Mouse (Mus musculus) lung, embryonic 15.5 days (tissue): ENCODE measurements around the gene Kcnn4. TPM values are rescaled to one million over a fixed set of nuclear protein-coding genes. Genes with fewer than 3 reads are reported as not detected.
"Not testable (repeated sequence)": the region's sequence is repeated elsewhere in the genome, so short reads cannot be mapped to it uniquely, and the experiment has no call there.

Experiments used
- ATAC-seq: fragments of 200-750 bp; cut with Nextera tagmentation; 2 replicates; pipeline ENCODE4 v1.8.0; 2017; ENCODE audit warnings: moderate number of reproducible peaks, borderline replicate concordance; ENCODE audit not compliant: low FRiP score, low TSS enrichment; ENCODE audit errors: extremely low read depth
- H3K27ac ChIP-seq: fragments of 300-500 bp; sonication (generic); 2 replicates; pipeline ENCODE4 v1.5.1; 2015; ENCODE audit warnings: moderate library complexity, mild to moderate bottlenecking, inconsistent platforms
- H3K27me3 ChIP-seq: fragments of 300-500 bp; sonication (generic); 2 replicates; pipeline ENCODE4 v1.6.1; 2015; ENCODE audit warnings: inconsistent platforms
- H3K36me3 ChIP-seq: fragments of 300-500 bp; sonication (generic); 2 replicates; pipeline ENCODE4 v1.6.1; 2015; ENCODE audit warnings: inconsistent platforms
- H3K4me1 ChIP-seq: fragments of 300-500 bp; sonication (generic); 2 replicates; pipeline ENCODE4 v1.6.1; 2015; ENCODE audit warnings: inconsistent platforms
- H3K4me2 ChIP-seq: fragments of 300-500 bp; sonication (generic); 2 replicates; pipeline ENCODE4 v1.6.1; 2015; ENCODE audit warnings: inconsistent platforms, mild to moderate bottlenecking, moderate library complexity
- H3K4me3 ChIP-seq: fragments of 300-500 bp; sonication (generic); 2 replicates; pipeline ENCODE4 v1.5.1; 2015; ENCODE audit warnings: mild to moderate bottlenecking, inconsistent platforms
- H3K9ac ChIP-seq: fragments of 300-500 bp; sonication (generic); 2 replicates; pipeline ENCODE4 v1.6.1; 2015; ENCODE audit warnings: inconsistent platforms
- H3K9me3 ChIP-seq: fragments of 300-500 bp; sonication (generic); 2 replicates; pipeline ENCODE4 v1.6.1; 2016; ENCODE audit warnings: inconsistent platforms
- WGBS: fragments of 180-500 bp; shearing (Covaris S2); methylation state at CpG from one replicate; pipeline ENCODE4 v1.1.7; 2015; 5-methylcytosine and 5-hydroxymethylcytosine counted together
- polyA plus RNA-seq: library from polyadenylated mRNA; unstranded; fragments of >200 nt; fragmentation: Nextera tagmentation; extraction: Ambion mirVana; gene quantifications from 2 replicates; pipeline ENCODE4 v1.2.1, GENCODE M21; 2015

The Kcnn4 gene
- polyA plus RNA-seq, 1 experiment from 2014 or later = 4.7 TPM

- Histone ChIP-seq H3K27me3 (no peaks in the 10 kb centered on the region), H3K9ac (peak within 1 kb of the TSS; percentile 72), H3K36me3 (peaks cover 4% of the 10 kb centered on the region; the same call in 1 of the 2 replicates), H3K27ac (peak within 1 kb of the TSS; percentile 97), H3K4me1 (no peaks in the 10 kb centered on the region), H3K4me3 (peak within 1 kb of the TSS; percentile 61), H3K9me3 (no peaks in the 10 kb centered on the region), H3K4me2 (peak within 1 kb of the TSS; percentile 63)
- peak; percentile 95 for ATAC-seq
- WGBS = 1% methylated on average over 66 of the region's 66 CpGs
These were observed 29.4 kb downstream of the Kcnn4 start, which contains the start of gene Smg9 for GRCm38 (mm10) chr7:24399256-24400081. Gene Smg9 (plus strand): TSS chr7:24399619.

- no peak for ATAC-seq
- peak overlapping the region; percentile 63 for H3K4me2 ChIP-seq
- H3K4me3 ChIP-seq = peak overlapping the region; percentile 61
- H3K27me3 ChIP-seq = no peaks in the 10 kb centered on the region
- peak overlapping the region; percentile 97 for H3K27ac ChIP-seq
- no peaks in the 10 kb centered on the region for H3K4me1 ChIP-seq
- 15% methylated on average over 3 of the region's 3 CpGs for WGBS
- H3K9me3 ChIP-seq = no peaks in the 10 kb centered on the region
- H3K9ac ChIP-seq = peak overlapping the region; percentile 72
- H3K36me3 ChIP-seq = peaks cover 8% of the 10 kb centered on the region
These were observed 30.0 kb downstream of the Kcnn4 start for GRCm38 (mm10) chr7:24400082-24400452.

GRCm38 (mm10) chr7:24400489-24400888 is 30.4 kb downstream of the Kcnn4 start:
- Histone ChIP-seq H3K36me3 (peaks cover 12% of the 10 kb centered on the region), H3K4me2 (peak overlapping the region; percentile 63), H3K4me3 (peak overlapping the region; percentile 61)
- ATAC-seq, H3K4me1 ChIP-seq, H3K9me3 ChIP-seq, H3K9ac ChIP-seq, H3K27ac ChIP-seq, H3K27me3 ChIP-seq: not testable (repeated sequence)
- WGBS = 88% methylated on average over 4 of the region's 4 CpGs

GRCm38 (mm10) chr7:24402851-24403250 is 32.8 kb downstream of the Kcnn4 start:
- no peak overlapping the region for H3K4me3 ChIP-seq
- ATAC-seq = no peak
- no peaks in the 10 kb centered on the region for H3K27me3 ChIP-seq
- no peaks in the 10 kb centered on the region for H3K9me3 ChIP-seq
- peaks cover 22% of the 10 kb centered on the region for H3K36me3 ChIP-seq
- whole genome bisulfite sequencing = 97% methylated on average over 9 of the region's 9 CpGs
- no peak overlapping the region for H3K27ac ChIP-seq
- no peak overlapping the region for H3K9ac ChIP-seq
- no peak overlapping the region for H3K4me2 ChIP-seq
- no peaks in the 10 kb centered on the region for H3K4me1 ChIP-seq

GRCm38 (mm10) chr7:24405649-24406048 is 35.6 kb downstream of the Kcnn4 start:
- Histone ChIP-seq H3K27ac (no peak overlapping the region), H3K27me3 (no peaks in the 10 kb centered on the region), H3K4me3 (no peak overlapping the region), H3K4me2 (no peak overlapping the region), H3K4me1 (no peaks in the 10 kb centered on the region), H3K36me3 (peaks cover 22% of the 10 kb centered on the region), H3K9me3 (no peaks in the 10 kb centered on the region), H3K9ac (no peak overlapping the region)
- 89% methylated on average over 13 of the region's 13 CpGs for WGBS
- no peak for ATAC-seq

GRCm38 (mm10) chr7:24406528-24407344 is 36.7 kb downstream of the Kcnn4 start:
- H3K36me3 ChIP-seq = peaks cover 22% of the 10 kb centered on the region
- peak; percentile 53; the same call in 1 of the 2 replicates for ATAC-seq

GRCm38 (mm10) chr7:24408186-24408585 is 38.1 kb downstream of the Kcnn4 start:
- WGBS = 70% methylated on average over 9 of the region's 9 CpGs
- Histone ChIP-seq H3K4me3 (no peak overlapping the region), H3K27ac (no peak overlapping the region), H3K9me3 (no peaks in the 10 kb centered on the region), H3K4me2 (no peak overlapping the region), H3K36me3 (peaks cover 18% of the 10 kb centered on the region), H3K27me3 (no peaks in the 10 kb centered on the region), H3K4me1 (no peaks in the 10 kb centered on the region), H3K9ac (no peak overlapping the region)
- no peak for ATAC-seq

More at GRCm38 (mm10) chr7:24406528-24407344, 36.7 kb downstream of the Kcnn4 start:
- 40% methylated on average over 5 of the region's 5 CpGs for WGBS
- Histone ChIP-seq H3K4me1 (no peaks in the 10 kb centered on the region), H3K9me3 (no peaks in the 10 kb centered on the region), H3K27me3 (no peaks in the 10 kb centered on the region), H3K27ac (no peak overlapping the region), H3K9ac (no peak overlapping the region), H3K4me3 (no peak overlapping the region), H3K4me2 (no peak overlapping the region)

- Histone ChIP-seq H3K27me3 (no peaks in the 10 kb centered on the region), H3K9ac (no peak overlapping the region), H3K9me3 (no peaks in the 10 kb centered on the region), H3K4me3 (no peak overlapping the region), H3K27ac (no peak overlapping the region), H3K4me2 (no peak overlapping the region), H3K36me3 (peaks cover 13% of the 10 kb centered on the region), H3K4me1 (no peaks in the 10 kb centered on the region)
- 84% methylated on average over 6 of the region's 6 CpGs for WGBS
- no peak for ATAC-seq
These were observed 40.1 kb downstream of the Kcnn4 start for GRCm38 (mm10) chr7:24410123-24410522.

- no peak overlapping the region for H3K27ac ChIP-seq
- H3K36me3 ChIP-seq = peaks cover 7% of the 10 kb centered on the region; the same call in 1 of the 2 replicates
- no peaks in the 10 kb centered on the region for H3K27me3 ChIP-seq
- no peaks in the 10 kb centered on the region for H3K4me1 ChIP-seq
- no peak overlapping the region for H3K4me3 ChIP-seq
- H3K9me3 ChIP-seq = no peaks in the 10 kb centered on the region
- ATAC-seq = no peak
- WGBS = 70% methylated on average over 3 of the region's 3 CpGs
- H3K9ac ChIP-seq = no peak overlapping the region
- no peak overlapping the region for H3K4me2 ChIP-seq
These were observed 40.8 kb downstream of the Kcnn4 start for GRCm38 (mm10) chr7:24410831-24411230.

GRCm38 (mm10) chr7:24413630-24414029 is 43.6 kb downstream of the Kcnn4 start:
- H3K9ac ChIP-seq = no peak overlapping the region
- H3K4me2 ChIP-seq = no peak overlapping the region
- 74% methylated on average over 3 of the region's 3 CpGs for WGBS
- H3K4me1 ChIP-seq = no peaks in the 10 kb centered on the region
- H3K9me3 ChIP-seq = no peaks in the 10 kb centered on the region
- no peaks in the 10 kb centered on the region; the same call in 1 of the 2 replicates for H3K36me3 ChIP-seq
- H3K27me3 ChIP-seq = no peaks in the 10 kb centered on the region
- no peak for ATAC-seq
- no peak overlapping the region for H3K4me3 ChIP-seq
- no peak overlapping the region for H3K27ac ChIP-seq

GRCm38 (mm10) chr7:24415261-24415660 is 45.2 kb downstream of the Kcnn4 start:
- ATAC-seq = no peak
- H3K4me1 ChIP-seq = no peaks in the 10 kb centered on the region
- H3K36me3 ChIP-seq = no peaks in the 10 kb centered on the region; the same call in 1 of the 2 replicates
- no peaks in the 10 kb centered on the region for H3K27me3 ChIP-seq
- no peak overlapping the region for H3K9ac ChIP-seq
- WGBS = 71% methylated on average over 7 of the region's 7 CpGs
- no peaks in the 10 kb centered on the region for H3K9me3 ChIP-seq
- no peak overlapping the region for H3K4me2 ChIP-seq
- no peak overlapping the region for H3K4me3 ChIP-seq
- no peak overlapping the region for H3K27ac ChIP-seq

- H3K4me1 ChIP-seq = 0 out of 2 replicates have a peak, but pooled peaks cover 3% of the 10 kb centered on the region
- WGBS = 86% methylated on average over 8 of the region's 8 CpGs
- no peak for ATAC-seq
- H3K9ac ChIP-seq = no peak overlapping the region
- H3K27ac ChIP-seq = no peak overlapping the region
- H3K36me3 ChIP-seq = peaks cover 8% of the 10 kb centered on the region; the same call in 1 of the 2 replicates
- H3K27me3 ChIP-seq = no peaks in the 10 kb centered on the region
- no peak overlapping the region for H3K4me3 ChIP-seq
- no peaks in the 10 kb centered on the region for H3K9me3 ChIP-seq
- H3K4me2 ChIP-seq = no peak overlapping the region
These were observed 49.5 kb downstream of the Kcnn4 start for GRCm38 (mm10) chr7:24419579-24419978.
